Mouse (Mus musculus): ENCODE results near the gene Fam47e.

- TF ChIP-seq CTCF (IDR thresholded peaks at IDR 0.05; ENCODE audit: low read depth): no peak
- TF ChIP-seq EP300 (IDR thresholded peaks at IDR 0.05; ENCODE audit: low read depth): no peak
Measured at GRCm38 (mm10) chr5:92554891-92555511, at the start of gene Fam47e.

All from liver, embryonic 14.5 days (tissue).